In the genomic region with DNA sequence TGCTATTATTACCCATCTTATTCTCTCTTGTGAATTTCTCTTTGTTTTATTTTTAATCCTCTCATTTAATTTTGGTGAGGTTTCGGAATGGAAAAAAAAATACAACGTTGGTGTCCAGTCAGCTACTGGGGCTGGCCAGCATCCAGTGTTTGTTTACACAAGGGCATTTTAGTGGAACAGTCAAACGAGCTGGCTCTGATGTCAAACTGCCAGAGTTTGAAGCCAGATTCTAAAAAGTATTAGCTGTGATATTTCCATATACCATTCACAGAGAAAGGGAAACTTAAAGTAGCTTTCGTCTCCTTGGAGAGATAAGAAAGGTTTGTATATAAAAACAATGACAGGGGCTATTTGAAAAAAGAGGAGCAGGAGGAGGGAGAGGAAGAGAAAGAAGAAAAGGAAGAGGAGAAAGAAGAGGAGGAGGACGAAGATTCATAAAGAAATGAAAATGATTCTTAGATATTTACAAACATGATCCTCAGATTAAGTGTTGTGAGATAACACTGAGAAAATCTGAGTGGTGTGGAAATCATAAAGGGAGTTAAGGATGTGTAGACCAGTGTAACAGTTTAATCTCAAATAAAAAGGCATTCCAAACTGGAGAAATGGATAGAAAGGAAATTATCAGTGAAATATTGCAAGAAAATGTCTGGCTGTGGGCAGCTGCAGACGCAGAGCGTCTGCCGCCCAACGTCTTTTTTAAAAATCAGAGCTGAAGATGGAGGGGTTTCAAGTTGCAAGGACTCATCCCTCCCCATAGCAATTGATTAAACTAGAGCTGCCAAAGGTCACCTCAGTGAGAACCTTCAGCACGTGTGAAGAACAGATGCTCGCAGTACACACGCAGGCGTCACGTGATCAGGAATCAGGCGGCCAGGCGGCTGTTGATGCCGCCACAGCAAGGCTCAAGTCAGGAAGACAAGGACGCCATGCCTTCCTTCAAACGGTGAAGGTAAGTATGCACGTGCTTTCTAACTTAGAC, we compare ENCODE assay signal across 10 mouse cellular contexts.
DNase-seq lines count a peak whose midpoint lies in the region; ATAC-seq lines count a peak whose summit lies in the region.
"Had no signal": no experiment of that assay in that cellular context is flagged by ENCODE, and none has a peak within 500 bp of the region (broad histone marks: within the 10 kb centered on the region; RNA-seq: fewer than 3 reads in every experiment).

No protein-coding gene starts in this region.

- no peaks in the 10 kb centered on the region for H3K9me3 ChIP-seq in kidney, embryonic 14.5 days (ENCODE audit: control insufficient read depth, low read length)
- no peaks in the 10 kb centered on the region for H3K9me3 ChIP-seq in embryonic facial prominence, embryonic 10.5 days
- no peaks in the 10 kb centered on the region for H3K9me3 ChIP-seq in hindbrain, embryonic 14.5 days (ENCODE audit: control insufficient read depth, low read length)

- H3K27me3 ChIP-seq in kidney, embryonic 14.5 days (ENCODE audit: control insufficient read depth, insufficient read depth, low read length), result no peaks in the 10 kb centered on the region
- no peaks in the 10 kb centered on the region for H3K27me3 ChIP-seq in embryonic facial prominence, embryonic 10.5 days (replicated peaks; ENCODE audit: low read depth, poor library complexity, severe bottlenecking)
- no peaks in the 10 kb centered on the region for H3K27me3 ChIP-seq in hindbrain, embryonic 14.5 days (ENCODE audit: control insufficient read depth, insufficient read depth, low read length)

- no peak overlapping the region for H3K4me3 ChIP-seq in kidney, embryonic 14.5 days (ENCODE audit: low read length)
- H3K4me3 ChIP-seq in embryonic facial prominence, embryonic 10.5 days, result no peak overlapping the region
- no peak overlapping the region for H3K4me3 ChIP-seq in hindbrain, embryonic 14.5 days (replicated peaks; ENCODE audit: low read length)
- H3K4me3 ChIP-seq: erythroblast, embryonic 14.5 days had no signal

- H3K9ac ChIP-seq in kidney, embryonic 14.5 days (ENCODE audit: low read depth, low read length), result no peak overlapping the region
- H3K9ac ChIP-seq in hindbrain, embryonic 14.5 days, result no peak overlapping the region

- no peak overlapping the region for H3K4me2 ChIP-seq in kidney, embryonic 14.5 days (replicated peaks; ENCODE audit: low read depth, low read length)
- H3K4me2 ChIP-seq in hindbrain, embryonic 14.5 days (replicated peaks), result no peak overlapping the region

- peaks cover 3% of the 10 kb centered on the region; the same call in 1 of the 2 replicates for H3K4me1 ChIP-seq in kidney, embryonic 14.5 days (ENCODE audit: control insufficient read depth, insufficient read depth, low read length)
- peaks cover 13% of the 10 kb centered on the region; the same call in 1 of the 2 replicates for H3K4me1 ChIP-seq in embryonic facial prominence, embryonic 10.5 days
- no peaks in the 10 kb centered on the region for H3K4me1 ChIP-seq in hindbrain, embryonic 14.5 days (replicated peaks; ENCODE audit: control insufficient read depth, insufficient read depth, low read length)

- H3K27ac ChIP-seq in kidney, embryonic 14.5 days (ENCODE audit: low read depth, low read length), result no peak overlapping the region; the same call in 1 of the 2 replicates
- no peak overlapping the region for H3K27ac ChIP-seq in embryonic facial prominence, embryonic 10.5 days (replicated peaks)
- no peak overlapping the region for H3K27ac ChIP-seq in hindbrain, embryonic 14.5 days

- no peak for ATAC-seq in kidney, embryonic 14.5 days (ENCODE audit: low FRiP score, low TSS enrichment)
- no peak for ATAC-seq in hindbrain, embryonic 14.5 days (ENCODE audit: low FRiP score)

- 54% methylated on average over 20 of the region's 20 CpGs for WGBS in kidney, embryonic 14.5 days
- 69% methylated on average over 20 of the region's 20 CpGs for WGBS in embryonic facial prominence, embryonic 10.5 days
- 81% methylated on average over 20 of the region's 20 CpGs for WGBS in hindbrain, embryonic 14.5 days

- no peaks in the 10 kb centered on the region for H3K36me3 ChIP-seq in kidney, embryonic 14.5 days (ENCODE audit: control insufficient read depth, insufficient read depth, low read length)
- H3K36me3 ChIP-seq in embryonic facial prominence, embryonic 10.5 days (replicated peaks), result no peaks in the 10 kb centered on the region
- H3K36me3 ChIP-seq in hindbrain, embryonic 14.5 days (replicated peaks; ENCODE audit: control insufficient read depth, insufficient read depth), result no peaks in the 10 kb centered on the region

- peak; percentile 25 for DNase-seq in kidney, adult 11 months
- peak; percentile 53 for DNase-seq in embryonic facial prominence, embryonic 10.5 days (ENCODE audit: low spot score)
- peak; percentile 56 for DNase-seq in kidney, postnatal 14 days
- DNase-seq in mesoderm, embryonic 11.5 days (ENCODE audit: low read depth, low spot score), result peak; percentile 58
- no peak for DNase-seq in hindbrain, embryonic 14.5 days (ENCODE audit: low spot score)
- DNase-seq in right cerebral cortex, postnatal 4 days, result no peak
- DNase-seq: gastrocnemius, postnatal 25 days; retina, postnatal 1 day had no signal

Comparison
In these comparisons a context has a peak if more than half of its experiments do, and no peak if none do; other contexts are left out.
1. DNase-seq: peak in kidney, adult 11 months (single experiment), embryonic facial prominence, embryonic 10.5 days (single experiment), kidney, postnatal 14 days (single experiment) and mesoderm, embryonic 11.5 days (single experiment); none in hindbrain, embryonic 14.5 days (single experiment) and right cerebral cortex, postnatal 4 days (single experiment).